Mouse (Mus musculus) heart, embryonic 10.5 days (tissue): ENCODE measurements at regions not wholly inside any gene's neighbourhood (a gene's known extent, or its start where the extent isn't known, plus 50 kb on each side); places are given as distances from the start of the nearest gene placed in this dataset.
A peak's percentile ranks its signal among the peaks of the same experiment; 100 is the strongest.

Experiments
- DNase-seq: peaks from one replicate; pipeline ENCODE4 v3.0.0-alpha.2; 2017; ENCODE audit warnings: low spot score
- H3K27ac ChIP-seq: fragments of 300-500 bp; sonication (generic); 2 replicates; pipeline ENCODE4 v1.5.1; 2016; ENCODE audit warnings: mild to moderate bottlenecking
- H3K27me3 ChIP-seq: fragments of 300-500 bp; sonication (generic); 2 replicates; pipeline ENCODE4 v1.6.1; 2016; ENCODE audit warnings: mild to moderate bottlenecking; ENCODE audit not compliant: poor library complexity, insufficient read depth, severe bottlenecking
- H3K36me3 ChIP-seq: fragments of 300-500 bp; sonication (generic); 2 replicates; pipeline ENCODE4 v1.6.1; 2016; ENCODE audit warnings: mild to moderate bottlenecking, moderate library complexity
- H3K4me1 ChIP-seq: fragments of 300-500 bp; sonication (generic); 2 replicates; pipeline ENCODE4 v1.6.1; 2016; ENCODE audit warnings: mild to moderate bottlenecking
- H3K4me3 ChIP-seq: fragments of 300-500 bp; sonication (generic); 2 replicates; pipeline ENCODE4 v1.5.1; 2016; ENCODE audit warnings: mild to moderate bottlenecking, moderate library complexity
- H3K9me3 ChIP-seq: fragments of 300-500 bp; sonication (generic); 2 replicates; pipeline ENCODE4 v1.6.1; 2016; ENCODE audit warnings: mild to moderate bottlenecking, moderate library complexity
- WGBS: fragments of 180-500 bp; shearing (Covaris S2); methylation state at CpG from one replicate; pipeline ENCODE4 v1.1.7; 2016; 5-methylcytosine and 5-hydroxymethylcytosine counted together

- Histone ChIP-seq H3K9me3 (no peaks in the 10 kb centered on the region), H3K27me3 (no peaks in the 10 kb centered on the region), H3K4me1 (no peaks in the 10 kb centered on the region), H3K4me3 (no peak overlapping the region), H3K27ac (no peak overlapping the region), H3K36me3 (no peaks in the 10 kb centered on the region)
- DNase-seq, result no peak
- 79% methylated on average over 1 of the region's 1 CpGs for WGBS
Measured at GRCm38 (mm10) chr2:12697209-12697608, 226.6 kb upstream of the Pter start.

DNA sequence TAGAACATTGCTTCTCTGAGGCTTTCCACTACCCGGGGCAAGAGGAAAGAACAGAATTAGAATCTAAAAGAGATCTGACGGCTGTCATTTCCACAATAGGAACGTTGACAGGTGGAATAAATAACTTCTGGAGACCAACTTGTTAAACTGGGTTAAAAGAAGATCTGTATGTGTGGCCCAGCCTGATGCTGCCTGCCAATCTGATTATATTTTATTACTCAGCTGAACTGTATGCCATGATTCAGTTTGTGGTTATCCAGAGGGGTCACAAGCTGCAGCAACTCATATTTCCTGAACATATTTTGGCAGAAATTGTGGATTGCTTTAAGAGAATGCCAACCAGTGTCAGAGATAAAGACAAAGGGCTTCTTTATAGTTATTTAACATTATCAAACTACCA lies 224.5 kb upstream of the Pter start:
- no peak overlapping the region for H3K27ac ChIP-seq
- H3K27me3 ChIP-seq, result no peaks in the 10 kb centered on the region
- no peak for DNase-seq
- no peaks in the 10 kb centered on the region for H3K4me1 ChIP-seq
- WGBS, result 72% methylated on average over 3 of the region's 3 CpGs
- no peaks in the 10 kb centered on the region for H3K9me3 ChIP-seq
- no peaks in the 10 kb centered on the region for H3K36me3 ChIP-seq
- H3K4me3 ChIP-seq, result no peak overlapping the region

DNA sequence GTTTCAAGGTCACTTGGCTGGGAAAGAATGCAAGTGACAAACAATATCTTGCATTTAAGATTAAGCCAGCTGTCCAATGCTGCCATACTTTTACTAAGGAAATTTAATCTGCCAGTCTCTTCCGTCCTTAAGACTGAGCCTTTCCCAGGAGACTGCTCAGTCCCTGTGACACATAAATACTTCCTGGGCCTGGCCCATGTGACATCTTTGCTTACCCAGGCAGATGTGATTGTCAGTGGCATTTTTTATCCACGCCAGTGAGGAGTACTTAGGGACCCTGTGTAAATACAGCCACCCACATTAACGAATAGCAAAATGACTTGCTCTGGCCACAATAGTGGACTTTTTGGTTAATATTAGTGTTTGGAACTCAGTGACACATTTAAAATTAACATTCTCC lies 216.3 kb upstream of the Pter start:
- no peak for DNase-seq
- 68% methylated on average over 3 of the region's 3 CpGs for WGBS

DNA sequence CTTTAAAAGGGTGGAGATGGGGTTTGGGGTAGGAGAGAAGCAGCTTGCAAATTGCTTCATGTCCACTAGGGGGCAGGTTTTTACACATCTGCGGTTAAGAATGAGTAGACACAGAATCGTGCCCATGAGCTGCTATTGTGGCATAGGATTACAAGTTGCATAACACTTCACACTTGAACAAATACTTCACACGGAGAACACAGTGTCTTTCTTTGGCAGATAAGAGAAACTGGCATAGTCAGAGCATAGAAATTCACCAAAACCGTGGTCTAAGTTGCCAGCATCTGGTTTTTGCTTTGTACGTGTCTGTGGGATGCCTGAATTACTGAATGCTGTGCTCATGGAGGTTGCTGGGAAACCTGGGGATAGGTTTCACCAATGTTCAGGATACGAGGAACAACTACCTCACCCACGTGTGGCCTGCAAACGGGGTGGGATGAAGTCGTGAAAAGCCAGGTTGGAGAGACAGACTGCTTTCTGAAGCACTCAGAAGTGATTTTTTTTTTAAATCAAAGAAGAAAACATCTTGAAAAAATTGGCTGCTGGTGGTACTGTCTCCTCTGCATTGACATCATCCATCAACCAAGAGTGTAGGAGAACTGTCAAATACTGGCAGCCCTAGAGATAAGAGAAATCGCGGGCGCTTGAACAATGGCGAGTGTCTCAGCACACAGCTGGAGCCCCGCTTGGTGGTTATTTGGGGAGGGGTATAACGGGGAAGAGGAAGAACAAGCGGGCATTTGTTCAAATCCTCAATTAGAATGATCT lies 214.5 kb upstream of the Pter start:
- no peaks in the 10 kb centered on the region for H3K9me3 ChIP-seq
- no peaks in the 10 kb centered on the region for H3K4me1 ChIP-seq
- 38% methylated on average over 16 of the region's 16 CpGs for WGBS
- H3K36me3 ChIP-seq, result no peaks in the 10 kb centered on the region
- DNase-seq, result no peak
- H3K27ac ChIP-seq, result no peak overlapping the region
- no peaks in the 10 kb centered on the region for H3K27me3 ChIP-seq
- peak overlapping the region; percentile 27; the same call in 1 of the 2 replicates for H3K4me3 ChIP-seq

More for the DNA sequence above, 216.3 kb upstream of the Pter start:
- Histone ChIP-seq H3K4me3 (no peak overlapping the region), H3K4me1 (no peaks in the 10 kb centered on the region), H3K9me3 (no peaks in the 10 kb centered on the region), H3K36me3 (no peaks in the 10 kb centered on the region), H3K27ac (no peak overlapping the region), H3K27me3 (no peaks in the 10 kb centered on the region)

DNA sequence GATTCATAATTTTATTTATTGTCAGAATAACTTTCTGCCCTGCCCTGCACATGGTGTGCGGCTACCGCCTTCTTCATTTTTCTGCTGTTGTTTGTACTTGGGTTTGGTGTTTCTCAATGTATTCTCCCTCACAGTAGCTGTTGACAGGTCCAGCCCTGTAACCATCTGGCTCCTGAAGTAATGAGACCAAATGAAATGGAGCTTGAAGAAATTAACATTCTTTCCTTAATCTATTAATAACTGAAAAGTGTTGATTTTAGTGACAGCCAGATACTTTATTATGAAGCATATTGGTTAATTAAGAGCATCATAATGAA lies 214.0 kb upstream of the Pter start:
- WGBS, result 88% methylated on average over 2 of the region's 2 CpGs
- Histone ChIP-seq H3K4me3 (no peak overlapping the region; the same call in 1 of the 2 replicates), H3K27ac (no peak overlapping the region), H3K36me3 (no peaks in the 10 kb centered on the region), H3K9me3 (no peaks in the 10 kb centered on the region), H3K4me1 (no peaks in the 10 kb centered on the region), H3K27me3 (no peaks in the 10 kb centered on the region)
- DNase-seq, result no peak

- Histone ChIP-seq H3K36me3 (no peaks in the 10 kb centered on the region), H3K27ac (no peak overlapping the region), H3K4me3 (no peak overlapping the region), H3K4me1 (no peaks in the 10 kb centered on the region), H3K27me3 (no peaks in the 10 kb centered on the region), H3K9me3 (no peaks in the 10 kb centered on the region)
- WGBS, result 64% methylated on average over 3 of the region's 3 CpGs
- no peak for DNase-seq
Measured at GRCm38 (mm10) chr2:12716124-12717012, 207.5 kb upstream of the Pter start.

GRCm38 (mm10) chr2:12729251-12729650 lies 194.6 kb upstream of the Pter start:
- Histone ChIP-seq H3K4me1 (no peaks in the 10 kb centered on the region), H3K36me3 (no peaks in the 10 kb centered on the region), H3K27me3 (no peaks in the 10 kb centered on the region), H3K4me3 (no peak overlapping the region), H3K9me3 (no peaks in the 10 kb centered on the region), H3K27ac (no peak overlapping the region)
- no peak for DNase-seq
- 78% methylated on average over 4 of the region's 4 CpGs for WGBS

GRCm38 (mm10) chr2:12737140-12737539 lies 186.7 kb upstream of the Pter start:
- Histone ChIP-seq H3K4me3 (no peak overlapping the region), H3K27me3 (no peaks in the 10 kb centered on the region), H3K4me1 (peaks cover 3% of the 10 kb centered on the region; the same call in 1 of the 2 replicates), H3K9me3 (no peaks in the 10 kb centered on the region), H3K27ac (no peak overlapping the region), H3K36me3 (no peaks in the 10 kb centered on the region)
- no peak for DNase-seq
- WGBS, result 40% methylated on average over 2 of the region's 2 CpGs

DNA sequence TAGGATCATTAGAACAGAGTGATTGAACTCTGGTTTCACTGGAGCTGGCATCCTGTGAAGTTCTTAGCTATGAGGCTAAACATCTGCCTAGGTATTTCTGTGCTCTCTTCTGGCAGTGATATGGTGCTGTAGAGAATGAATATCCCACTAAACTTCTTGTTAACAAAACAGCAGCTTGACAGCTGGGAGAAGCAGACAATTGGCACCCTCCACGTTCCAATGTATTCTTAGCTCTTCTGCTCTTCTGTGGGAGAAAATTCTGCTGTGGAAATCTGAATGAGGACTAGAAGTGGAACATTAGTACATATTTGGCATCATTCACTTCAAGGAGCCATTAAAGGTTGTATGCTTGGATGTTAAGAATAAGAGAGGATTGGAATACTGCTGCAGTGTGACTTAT lies 177.0 kb upstream of the Pter start:
- Histone ChIP-seq H3K36me3 (no peaks in the 10 kb centered on the region), H3K27ac (no peak overlapping the region), H3K4me1 (no peaks in the 10 kb centered on the region), H3K9me3 (no peaks in the 10 kb centered on the region), H3K4me3 (no peak overlapping the region), H3K27me3 (no peaks in the 10 kb centered on the region)
- no peak for DNase-seq
- 44% methylated on average over 1 of the region's 1 CpGs for WGBS

DNA sequence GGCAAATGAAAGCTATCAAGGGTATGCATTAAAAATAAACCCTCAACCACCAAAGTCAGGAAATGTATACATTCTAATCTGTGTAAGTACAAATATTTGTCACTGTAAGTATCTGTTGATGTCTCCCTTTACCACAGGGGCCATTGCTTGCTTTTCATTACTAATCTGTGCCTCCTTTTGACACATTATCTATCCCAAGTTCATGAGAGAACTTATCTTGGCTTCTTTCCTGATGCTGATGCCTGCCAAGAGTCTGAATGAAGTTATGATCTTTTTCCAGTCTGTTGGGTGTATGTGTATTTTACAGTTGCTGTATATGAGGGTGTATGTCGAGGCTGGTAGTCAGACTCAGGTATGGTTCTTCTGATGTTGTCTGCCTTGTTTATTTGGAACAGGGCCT lies 165.0 kb upstream of the Pter start:
- 71% methylated on average over 1 of the region's 1 CpGs for WGBS
- Histone ChIP-seq H3K4me3 (no peak overlapping the region), H3K27ac (no peak overlapping the region), H3K9me3 (no peaks in the 10 kb centered on the region), H3K36me3 (no peaks in the 10 kb centered on the region), H3K4me1 (no peaks in the 10 kb centered on the region), H3K27me3 (no peaks in the 10 kb centered on the region)
- DNase-seq, result no peak

- 86% methylated on average over 3 of the region's 3 CpGs for WGBS
- no peaks in the 10 kb centered on the region for H3K4me1 ChIP-seq
- DNase-seq, result no peak
- no peak overlapping the region for H3K27ac ChIP-seq
- H3K9me3 ChIP-seq, result no peaks in the 10 kb centered on the region
- no peak overlapping the region for H3K4me3 ChIP-seq
- no peaks in the 10 kb centered on the region for H3K36me3 ChIP-seq
- no peaks in the 10 kb centered on the region for H3K27me3 ChIP-seq
Measured at GRCm38 (mm10) chr2:12759931-12760330, 163.9 kb upstream of the Pter start.

DNA sequence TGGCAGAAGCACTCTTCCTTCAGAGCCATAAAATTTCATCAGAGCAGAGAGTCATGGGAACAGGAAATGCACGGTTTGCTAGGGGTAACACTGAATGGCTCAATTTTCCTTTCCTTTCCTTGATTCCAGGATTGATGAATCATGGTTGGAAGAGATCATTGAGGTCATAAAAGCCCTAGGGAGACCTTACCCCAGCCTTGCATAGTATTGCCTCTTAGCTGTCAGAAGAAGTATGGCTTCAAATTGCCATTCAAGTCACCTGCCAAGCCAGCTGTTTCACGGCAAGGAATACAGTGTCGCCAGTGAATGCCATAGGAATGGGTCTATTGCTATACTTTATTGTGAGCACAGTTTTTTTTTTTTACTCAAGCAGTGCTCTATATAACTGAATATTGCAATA lies 162.4 kb upstream of the Pter start:
- 88% methylated on average over 3 of the region's 3 CpGs for WGBS
- no peak overlapping the region for H3K27ac ChIP-seq
- H3K4me3 ChIP-seq, result no peak overlapping the region
- H3K9me3 ChIP-seq, result no peaks in the 10 kb centered on the region
- H3K4me1 ChIP-seq, result no peaks in the 10 kb centered on the region
- no peaks in the 10 kb centered on the region for H3K36me3 ChIP-seq
- DNase-seq, result no peak
- H3K27me3 ChIP-seq, result no peaks in the 10 kb centered on the region

- Histone ChIP-seq H3K36me3 (no peaks in the 10 kb centered on the region), H3K27me3 (no peaks in the 10 kb centered on the region), H3K4me1 (no peaks in the 10 kb centered on the region), H3K9me3 (no peaks in the 10 kb centered on the region), H3K4me3 (no peak overlapping the region), H3K27ac (no peak overlapping the region)
- no peak for DNase-seq
- 67% methylated on average over 1 of the region's 1 CpGs for WGBS
Measured at GRCm38 (mm10) chr2:12764510-12764909, 159.3 kb upstream of the Pter start.
